Mouse (Mus musculus): ENCODE results near the gene Tubb2a. TPM values are rescaled to one million over a fixed set of nuclear protein-coding genes. Genes with fewer than 3 reads are reported as not detected.

Gene Tubb2a
- polyA plus RNA-seq, 1 experiment from 2014 or later = 170 TPM

GRCm38 (mm10) chr13:34109035-34109676, 31.3 kb upstream of the Tubb2a start:
- 75% methylated on average over 4 of the region's 4 CpGs for WGBS
- Histone ChIP-seq H3K9me3 (replicated peaks; ENCODE audit: low read length) (no peaks in the 10 kb centered on the region), H3K4me2 (ENCODE audit: low read length) (no peak overlapping the region), H3K36me3 (ENCODE audit: insufficient read depth, low read length) (no peaks in the 10 kb centered on the region), H3K9ac (ENCODE audit: low read depth, low read length) (no peak overlapping the region), H3K4me3 (replicated peaks; ENCODE audit: low read depth, low read length) (no peak overlapping the region), H3K27ac (peak overlapping the region; percentile 72; the same call in 1 of the 2 replicates), H3K27me3 (ENCODE audit: insufficient read depth, low read length) (no peaks in the 10 kb centered on the region), H3K4me1 (replicated peaks; ENCODE audit: insufficient read depth, low read length) (no peaks in the 10 kb centered on the region)
- no peak for DNase-seq (ENCODE audit: low spot score)
- TF ChIP-seq CTCF (IDR thresholded peaks at IDR 0.05; ENCODE audit: low read depth) = no peak
- ATAC-seq (replicated peaks; ENCODE audit: low FRiP score, low read depth) = no peak

GRCm38 (mm10) chr13:34106999-34107398, 29.2 kb upstream of the Tubb2a start:
- 97% methylated on average over 1 of the region's 1 CpGs for WGBS
- DNase-seq (ENCODE audit: low spot score) = no peak
- H3K4me2 ChIP-seq (ENCODE audit: low read length) = no peak overlapping the region
- no peak overlapping the region for H3K27ac ChIP-seq
- no peaks in the 10 kb centered on the region for H3K36me3 ChIP-seq (ENCODE audit: insufficient read depth, low read length)
- H3K9ac ChIP-seq (ENCODE audit: low read depth, low read length) = no peak overlapping the region
- no peak for ATAC-seq (replicated peaks; ENCODE audit: low FRiP score, low read depth)
- TF ChIP-seq CTCF (IDR thresholded peaks at IDR 0.05; ENCODE audit: low read depth) = no peak
- no peaks in the 10 kb centered on the region for H3K27me3 ChIP-seq (ENCODE audit: insufficient read depth, low read length)
- no peak overlapping the region for H3K4me3 ChIP-seq (replicated peaks; ENCODE audit: low read depth, low read length)
- H3K9me3 ChIP-seq (replicated peaks; ENCODE audit: low read length) = no peaks in the 10 kb centered on the region
- no peaks in the 10 kb centered on the region for H3K4me1 ChIP-seq (replicated peaks; ENCODE audit: insufficient read depth, low read length)

- H3K4me2 ChIP-seq (ENCODE audit: low read length) = no peak overlapping the region
- no peaks in the 10 kb centered on the region for H3K9me3 ChIP-seq (replicated peaks; ENCODE audit: low read length)
- ATAC-seq (replicated peaks; ENCODE audit: low FRiP score, low read depth) (no peak), DNase-seq (ENCODE audit: low spot score) (no peak)
- no peaks in the 10 kb centered on the region for H3K27me3 ChIP-seq (ENCODE audit: insufficient read depth, low read length)
- no peak overlapping the region for H3K9ac ChIP-seq (ENCODE audit: low read depth, low read length)
- TF ChIP-seq CTCF (IDR thresholded peaks at IDR 0.05; ENCODE audit: low read depth) = peak; percentile 10; the same call in 1 of the 2 replicates
- H3K4me1 ChIP-seq (replicated peaks; ENCODE audit: insufficient read depth, low read length) = no peaks in the 10 kb centered on the region
- no peaks in the 10 kb centered on the region for H3K36me3 ChIP-seq (ENCODE audit: insufficient read depth, low read length)
- no peak overlapping the region for H3K27ac ChIP-seq
- WGBS = 97% methylated on average over 2 of the region's 2 CpGs
- H3K4me3 ChIP-seq (replicated peaks; ENCODE audit: low read depth, low read length) = no peak overlapping the region
Observed at GRCm38 (mm10) chr13:34106256-34106655, 28.4 kb upstream of the Tubb2a start.

GRCm38 (mm10) chr13:34105364-34105763, 27.6 kb upstream of the Tubb2a start:
- no peak for TF ChIP-seq CTCF (IDR thresholded peaks at IDR 0.05; ENCODE audit: low read depth)
- ATAC-seq (replicated peaks; ENCODE audit: low FRiP score, low read depth) (no peak), DNase-seq (ENCODE audit: low spot score) (no peak)
- Histone ChIP-seq H3K36me3 (ENCODE audit: insufficient read depth, low read length) (no peaks in the 10 kb centered on the region), H3K27ac (no peak overlapping the region), H3K4me3 (replicated peaks; ENCODE audit: low read depth, low read length) (no peak overlapping the region), H3K9ac (ENCODE audit: low read depth, low read length) (no peak overlapping the region), H3K9me3 (replicated peaks; ENCODE audit: low read length) (no peaks in the 10 kb centered on the region), H3K4me2 (ENCODE audit: low read length) (no peak overlapping the region), H3K27me3 (ENCODE audit: insufficient read depth, low read length) (no peaks in the 10 kb centered on the region), H3K4me1 (replicated peaks; ENCODE audit: insufficient read depth, low read length) (no peaks in the 10 kb centered on the region)
- 79% methylated on average over 1 of the region's 1 CpGs for WGBS

GRCm38 (mm10) chr13:34101908-34102307, 24.1 kb upstream of the Tubb2a start:
- H3K9me3 ChIP-seq (replicated peaks; ENCODE audit: low read length) = no peaks in the 10 kb centered on the region
- H3K9ac ChIP-seq (ENCODE audit: low read depth, low read length) = no peak overlapping the region
- 74% methylated on average over 9 of the region's 9 CpGs for WGBS
- no peaks in the 10 kb centered on the region for H3K27me3 ChIP-seq (ENCODE audit: insufficient read depth, low read length)
- DNase-seq (ENCODE audit: low spot score) = no peak
- no peaks in the 10 kb centered on the region for H3K4me1 ChIP-seq (replicated peaks; ENCODE audit: insufficient read depth, low read length)
- no peak for TF ChIP-seq CTCF (IDR thresholded peaks at IDR 0.05; ENCODE audit: low read depth)
- no peak overlapping the region for H3K27ac ChIP-seq
- no peak for ATAC-seq (replicated peaks; ENCODE audit: low FRiP score, low read depth)
- no peak overlapping the region for H3K4me3 ChIP-seq (replicated peaks; ENCODE audit: low read depth, low read length)
- H3K4me2 ChIP-seq (ENCODE audit: low read length) = no peak overlapping the region
- no peaks in the 10 kb centered on the region for H3K36me3 ChIP-seq (ENCODE audit: insufficient read depth, low read length)

- no peak for DNase-seq (ENCODE audit: low spot score)
Observed at GRCm38 (mm10) chr13:34101247-34101646, 23.4 kb upstream of the Tubb2a start.

GRCm38 (mm10) chr13:34100733-34101132, 22.9 kb upstream of the Tubb2a start:
- Histone ChIP-seq H3K4me2 (ENCODE audit: low read length) (no peak overlapping the region), H3K27me3 (ENCODE audit: insufficient read depth, low read length) (no peaks in the 10 kb centered on the region), H3K36me3 (ENCODE audit: insufficient read depth, low read length) (no peaks in the 10 kb centered on the region), H3K4me3 (replicated peaks; ENCODE audit: low read depth, low read length) (no peak overlapping the region), H3K9me3 (replicated peaks; ENCODE audit: low read length) (no peaks in the 10 kb centered on the region), H3K27ac (no peak overlapping the region), H3K9ac (ENCODE audit: low read depth, low read length) (no peak overlapping the region), H3K4me1 (replicated peaks; ENCODE audit: insufficient read depth, low read length) (peaks cover 4% of the 10 kb centered on the region; the same call in 1 of the 2 replicates)
- 89% methylated on average over 3 of the region's 3 CpGs for WGBS
- ATAC-seq (replicated peaks; ENCODE audit: low FRiP score, low read depth) (no peak), DNase-seq (ENCODE audit: low spot score) (no peak)
- TF ChIP-seq CTCF (IDR thresholded peaks at IDR 0.05; ENCODE audit: low read depth) = no peak

More at GRCm38 (mm10) chr13:34101247-34101646, 23.4 kb upstream of the Tubb2a start:
- Histone ChIP-seq H3K9ac (ENCODE audit: low read depth, low read length) (no peak overlapping the region), H3K4me1 (replicated peaks; ENCODE audit: insufficient read depth, low read length) (peaks cover 4% of the 10 kb centered on the region; the same call in 1 of the 2 replicates), H3K9me3 (replicated peaks; ENCODE audit: low read length) (no peaks in the 10 kb centered on the region), H3K36me3 (ENCODE audit: insufficient read depth, low read length) (no peaks in the 10 kb centered on the region), H3K27me3 (ENCODE audit: insufficient read depth, low read length) (no peaks in the 10 kb centered on the region), H3K27ac (no peak overlapping the region), H3K4me3 (replicated peaks; ENCODE audit: low read depth, low read length) (no peak overlapping the region), H3K4me2 (ENCODE audit: low read length) (no peak overlapping the region)
- no peak for ATAC-seq (replicated peaks; ENCODE audit: low FRiP score, low read depth)
- WGBS = 94% methylated on average over 10 of the region's 10 CpGs
- no peak for TF ChIP-seq CTCF (IDR thresholded peaks at IDR 0.05; ENCODE audit: low read depth)

Data from kidney, postnatal 0 days (tissue).